Mouse (Mus musculus) left cerebral cortex, postnatal 14 days (tissue): Measurements from ENCODE around the gene Cldn3. TPM values are rescaled to one million over a fixed set of nuclear protein-coding genes. Genes with fewer than 3 reads are reported as not detected.

ENCODE experiments used
- DNase-seq, 2 experiments: peaks; one replicate each; pipeline ENCODE4 v3.0.0; 2021 to 2022; ENCODE audit warnings: low spot score in 2 of 2, mixed read lengths in 1 of 2
- intact Hi-C: fragments of 180-260 bp; cut with DNase I; formaldehyde crosslinking; loops from one replicate; pipeline ENCODE4 v1.15.1; 2025
- total RNA-seq, 2 experiments: library from RNA; stranded (reverse); gene quantifications; 2 replicates each; pipeline ENCODE4 v1.2.3; 2021

Gene Cldn3
- total RNA-seq, 2 experiments from 2014 or later: 0.37 to 1.7 TPM

GRCm38 (mm10) chr5:134992566-134992965 lies 6.6 kb downstream of the Cldn3 start:
- intact Hi-C loops: no loop called here

GRCm38 (mm10) chr5:134998359-134998758 lies 12.3 kb downstream of the Cldn3 start:
- intact Hi-C loops: no loop called here
- DNase-seq: no peak

More at GRCm38 (mm10) chr5:134992566-134992965, 6.6 kb downstream of the Cldn3 start:
- no peak for DNase-seq

- intact Hi-C loops: no loop called here
- no peak for DNase-seq
Observed at GRCm38 (mm10) chr5:134999797-135000196, 13.8 kb downstream of the Cldn3 start.

GRCm38 (mm10) chr5:135000751-135001150 lies 14.7 kb downstream of the Cldn3 start:
- intact Hi-C loops: no loop called here

GRCm38 (mm10) chr5:135001309-135001708 lies 15.3 kb downstream of the Cldn3 start:
- intact Hi-C loops: no loop called here
- DNase-seq: no peak

More at GRCm38 (mm10) chr5:135000751-135001150, 14.7 kb downstream of the Cldn3 start:
- no peak for DNase-seq

- no peak for DNase-seq
- intact Hi-C loops: no loop called here
Observed at GRCm38 (mm10) chr5:135002151-135002550, 16.1 kb downstream of the Cldn3 start.

GRCm38 (mm10) chr5:135007802-135008571 lies 22.0 kb downstream of the Cldn3 start:
- intact Hi-C loops: no loop called here
- DNase-seq: no peak

- DNase-seq: peak; percentile 97 to 100
- intact Hi-C loops: no loop called here
Observed at GRCm38 (mm10) chr5:135008671-135009589, 22.9 kb downstream of the Cldn3 start, which contains the start of gene Abhd11. Gene Abhd11, plus strand, starts transcription at chr5:135009152.

GRCm38 (mm10) chr5:135009590-135010319 lies 23.7 kb downstream of the Cldn3 start:
- intact Hi-C loops: loop anchor here (5.0 kb wide), 1 partner anchor 178 kb away; the partner anchor contains the start of gene Baz1b
- peak; percentile 79 to 89 for DNase-seq

GRCm38 (mm10) chr5:135010320-135010709 lies 24.3 kb downstream of the Cldn3 start:
- no peak for DNase-seq
- intact Hi-C loops: loop anchor here (5.0 kb wide), 1 partner anchor 177 kb away; the partner anchor contains the start of gene Baz1b

GRCm38 (mm10) chr5:135010841-135011743 lies 25.1 kb downstream of the Cldn3 start:
- DNase-seq: no peak
- intact Hi-C loops: loop anchor here (5.0 kb wide), 1 partner anchor 176 kb away; the partner anchor contains the start of gene Baz1b

GRCm38 (mm10) chr5:135011809-135012613 lies 26.0 kb downstream of the Cldn3 start:
- intact Hi-C loops: loop anchor here (5.0 kb wide), 1 partner anchor 175 kb away; the partner anchor contains the start of gene Baz1b
- DNase-seq: no peak

GRCm38 (mm10) chr5:135012671-135013441 lies 26.8 kb downstream of the Cldn3 start:
- intact Hi-C loops: loop anchor here (5.0 kb wide), 1 partner anchor 174 kb away; the partner anchor contains the start of gene Baz1b
- peak; percentile 76 to 81 for DNase-seq

- peak; percentile 90 to 95 for DNase-seq
Observed at GRCm38 (mm10) chr5:135015497-135015896, 29.5 kb downstream of the Cldn3 start.

GRCm38 (mm10) chr5:135016224-135016759 lies 30.3 kb downstream of the Cldn3 start:
- intact Hi-C loops: loop anchor here (2.0 to 5.0 kb wide), 2 partner anchors 36 to 61 kb away; no protein-coding TSS in a partner anchor

More at GRCm38 (mm10) chr5:135015497-135015896, 29.5 kb downstream of the Cldn3 start:
- intact Hi-C loops: loop anchor here (5.0 kb wide), 1 partner anchor 37 kb away; no protein-coding TSS in a partner anchor

GRCm38 (mm10) chr5:135021814-135022213 lies 35.8 kb downstream of the Cldn3 start:
- no peak for DNase-seq
- intact Hi-C loops: loop anchor here (5.0 kb wide), 1 partner anchor 40 kb away; the partner anchor contains the start of genes Bud23 and Dnajc30

More at GRCm38 (mm10) chr5:135016224-135016759, 30.3 kb downstream of the Cldn3 start:
- DNase-seq: no peak
